Mouse (Mus musculus) E14TG2a.4 (cell line): ENCODE results near the gene Vmn1r170.
"Not testable (repeated sequence)": the region's sequence is repeated elsewhere in the genome, so short reads cannot be mapped to it uniquely, and the experiment has no call there.

Experiments used
- CTCF ChIP-seq: conservative IDR thresholded peaks from 2 replicates; pipeline ENCODE4 v1.5.1; 2014; ENCODE audit warnings: low read length
- POU5F1 ChIP-seq: IDR thresholded peaks from 2 replicates; pipeline ENCODE4 v1.6.1; 2014; ENCODE audit warnings: low read length, borderline replicate concordance

GRCm38 (mm10) chr7:23605875-23606274 is at the start of gene Vmn1r170:
- not testable (repeated sequence) for TF ChIP-seq CTCF, POU5F1
